Comparison of ENCODE assay signal across 13 mouse cellular contexts in genomic region chr17:46165460-46165859, GRCm38 (mm10).
"Had no signal": no experiment of that assay in that cellular context is flagged by ENCODE, and none has a peak within 500 bp of the region (broad histone marks: within the 10 kb centered on the region; RNA-seq: fewer than 3 reads in every experiment).

No protein-coding gene starts in this region.

- DNase-seq: kidney, adult 18-20 months; kidney, postnatal 36 days; layer of hippocampus, postnatal 36 days; liver, embryonic 13.5 days; lung, adult 2 months; lung, postnatal 14 days; lung, postnatal 4 days; retina, postnatal 1 day; right cerebral cortex, postnatal 25 days; spleen, adult 18-20 months; thymus, adult 2 months; thymus, postnatal 14 days; thymus, postnatal 4 days had no signal
